Mouse (Mus musculus) B cell, adult 2 months (primary cell): ENCODE results near the gene Cdsn.

Source experiments
- DNase-seq, 2 experiments: peaks; one replicate each; pipeline ENCODE4 v3.0.0; 2022

Cdsn gene

DNA sequence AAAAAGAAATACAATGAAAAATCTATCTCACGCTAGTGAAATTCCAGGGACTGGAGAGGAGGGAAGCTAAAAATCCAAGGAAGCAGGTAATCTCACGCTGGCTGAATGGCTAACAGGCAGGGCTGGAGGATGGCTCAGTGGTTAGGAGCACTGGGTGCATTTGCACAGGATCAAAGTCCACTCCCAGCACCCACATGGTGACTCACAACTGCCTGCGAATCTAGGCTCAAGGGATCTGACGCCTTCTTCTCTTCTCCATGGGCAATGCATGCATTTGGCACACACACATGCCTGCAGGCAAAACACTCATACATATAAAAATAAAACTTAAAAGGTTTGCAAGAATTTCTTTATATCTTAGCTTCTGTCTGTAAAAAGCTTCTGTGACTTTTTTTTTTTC is 14.5 kb upstream of the Cdsn start:
- DNase-seq = no peak

DNA sequence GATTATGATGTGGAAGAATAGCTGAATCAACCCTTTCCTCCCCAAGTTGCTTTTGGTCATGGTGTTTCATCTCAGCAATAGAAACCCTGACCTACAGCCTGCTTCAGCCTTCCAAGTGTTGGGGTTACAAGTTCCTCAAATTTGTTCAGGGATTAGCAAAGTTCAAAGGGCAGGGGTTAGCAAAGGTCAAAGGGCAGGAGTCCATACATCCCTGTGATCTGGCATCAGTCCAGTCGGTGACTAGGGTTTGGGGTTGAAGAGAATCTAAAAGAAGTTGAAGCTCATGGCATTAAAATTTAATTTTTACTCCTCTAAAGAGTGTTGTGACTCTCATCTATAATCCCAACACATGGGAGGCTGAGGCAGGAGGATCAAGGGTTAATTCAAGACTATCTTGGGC is 13.5 kb upstream of the Cdsn start:
- DNase-seq = no peak

DNA sequence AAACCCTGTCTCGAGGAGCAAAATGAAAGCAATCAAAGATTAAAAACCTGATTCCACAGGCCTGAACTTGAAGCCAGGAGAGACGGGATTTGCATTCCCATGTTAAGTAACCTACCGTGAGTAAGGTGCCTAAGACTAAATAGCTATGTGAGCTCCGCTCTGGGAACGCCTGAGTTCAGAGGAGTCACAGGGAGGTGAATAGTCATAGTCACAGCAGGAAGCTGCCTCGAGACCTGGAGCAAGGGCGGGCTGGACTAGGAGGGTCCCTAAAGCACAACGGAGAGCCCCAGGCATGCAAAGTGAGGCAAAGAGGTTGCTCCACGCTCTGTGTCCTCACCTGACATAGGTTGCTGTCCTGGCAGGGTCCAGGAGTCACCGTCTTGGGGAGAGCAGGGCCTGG is 12.4 kb upstream of the Cdsn start:
- no peak for DNase-seq

DNA sequence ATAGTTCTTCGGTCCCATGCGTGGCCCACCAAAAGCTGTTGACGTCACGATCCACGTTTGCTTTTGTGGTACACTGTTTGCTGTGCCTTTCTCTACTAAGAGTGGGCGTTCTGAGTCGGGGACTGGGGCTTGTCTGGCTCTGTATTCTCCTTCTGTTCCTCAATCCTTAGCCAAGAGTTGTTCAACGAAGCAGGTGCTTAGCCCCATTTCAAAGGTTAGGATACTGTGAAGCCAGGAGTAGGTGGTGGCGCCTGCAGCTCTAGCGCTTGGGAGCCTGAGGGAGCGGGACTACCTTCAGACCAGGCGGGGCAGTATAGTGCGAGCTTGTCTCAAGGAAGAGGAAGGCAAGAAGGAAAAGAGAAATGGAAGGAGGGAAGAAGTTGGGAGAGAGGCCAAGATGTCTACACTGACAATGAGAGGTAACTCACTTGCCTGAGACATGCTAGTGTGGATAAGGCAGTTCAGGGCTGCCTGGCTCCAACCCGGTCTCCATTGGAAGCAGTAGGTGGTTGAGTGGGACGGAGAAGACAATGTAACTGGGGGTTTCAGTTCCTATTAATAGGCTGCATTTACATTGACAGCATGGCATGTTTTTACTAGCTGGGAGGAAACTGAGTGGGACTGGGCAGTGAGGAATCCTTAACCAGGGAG is 9.0 kb upstream of the Cdsn start:
- no peak for DNase-seq

DNA sequence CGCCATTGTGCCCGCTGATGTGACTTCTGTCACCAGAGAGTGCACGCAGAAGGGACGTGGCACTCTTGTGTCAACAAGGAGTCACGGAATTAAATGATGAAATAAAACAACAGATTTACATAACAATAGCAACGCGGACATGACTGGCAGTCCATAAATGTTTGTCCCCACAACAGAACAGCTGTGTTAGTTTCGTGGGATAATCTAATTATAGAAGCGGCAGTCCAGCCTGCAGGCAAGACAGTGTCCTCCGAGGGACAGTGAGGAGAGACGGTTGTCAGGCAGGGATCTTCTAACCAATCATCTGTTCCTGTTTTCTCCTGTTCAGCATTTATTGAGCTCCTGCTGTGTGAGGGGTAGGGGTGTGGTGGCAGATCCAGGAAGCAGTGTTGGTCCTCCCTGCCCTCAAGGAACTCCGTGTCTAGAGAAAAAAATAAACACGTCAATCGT is 8.5 kb upstream of the Cdsn start:
- peak in 1 of 2 experiments; percentile 5 for DNase-seq

DNA sequence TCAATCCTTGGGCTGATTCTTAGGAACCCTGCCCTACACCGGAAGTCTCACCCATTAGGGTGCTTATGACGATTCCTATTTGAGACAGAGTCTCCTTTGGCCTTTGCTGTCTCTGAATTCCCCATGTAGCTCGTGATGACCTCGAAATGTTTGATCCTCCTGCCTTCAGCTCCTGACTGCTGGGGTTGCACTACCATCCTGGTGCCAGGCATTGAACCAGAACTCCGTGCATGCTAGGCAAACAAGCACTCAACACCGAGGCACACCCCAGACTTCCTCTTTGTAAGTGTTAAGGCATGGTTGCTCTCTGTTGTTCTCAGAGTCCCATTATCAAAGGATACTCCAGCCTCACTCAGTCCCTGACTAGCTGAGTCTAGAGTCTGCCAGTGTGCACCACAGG is 7.9 kb upstream of the Cdsn start:
- DNase-seq = peak; percentile 40 to 52

DNA sequence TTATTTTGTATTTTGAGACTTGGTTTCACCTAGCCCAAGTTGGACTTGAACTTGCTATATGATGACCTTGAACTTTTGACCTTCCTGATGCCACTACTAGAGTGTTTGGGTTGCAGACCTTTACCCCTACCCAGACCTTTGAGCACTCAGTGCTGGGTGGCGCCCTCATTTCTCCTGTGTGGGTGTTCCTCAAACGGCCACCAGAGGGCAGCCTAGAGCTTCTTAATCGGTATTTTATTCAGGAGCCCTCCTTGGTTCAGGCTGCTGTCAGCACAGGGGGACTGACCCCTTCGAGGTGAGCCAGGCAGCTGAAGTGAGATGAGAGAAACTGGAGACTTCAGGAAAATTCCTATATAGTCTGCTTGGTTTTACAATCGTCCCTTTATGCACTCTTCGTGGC is 7.2 kb upstream of the Cdsn start:
- peak; percentile 72 to 74 for DNase-seq

DNA sequence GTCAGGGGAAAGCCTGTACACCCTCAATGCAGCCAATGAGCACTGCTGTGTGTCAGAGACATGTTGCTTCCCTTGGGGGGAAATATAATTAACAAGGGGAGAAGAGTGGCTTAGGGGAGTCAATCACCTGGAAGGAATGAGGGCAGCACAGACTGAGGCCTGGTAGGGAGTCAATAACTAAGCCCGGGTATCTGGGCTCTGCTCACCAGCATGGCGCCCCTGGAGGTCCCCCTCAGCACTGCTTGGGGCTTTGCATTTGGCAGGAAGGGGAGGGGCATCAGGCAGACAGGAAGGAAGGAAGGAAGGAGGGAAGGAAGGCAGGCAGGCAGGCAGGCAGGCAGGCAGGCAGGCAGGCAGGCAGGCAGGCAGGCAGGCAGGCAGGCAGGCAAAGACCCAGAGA is 4.5 kb upstream of the Cdsn start:
- no peak for DNase-seq

DNA sequence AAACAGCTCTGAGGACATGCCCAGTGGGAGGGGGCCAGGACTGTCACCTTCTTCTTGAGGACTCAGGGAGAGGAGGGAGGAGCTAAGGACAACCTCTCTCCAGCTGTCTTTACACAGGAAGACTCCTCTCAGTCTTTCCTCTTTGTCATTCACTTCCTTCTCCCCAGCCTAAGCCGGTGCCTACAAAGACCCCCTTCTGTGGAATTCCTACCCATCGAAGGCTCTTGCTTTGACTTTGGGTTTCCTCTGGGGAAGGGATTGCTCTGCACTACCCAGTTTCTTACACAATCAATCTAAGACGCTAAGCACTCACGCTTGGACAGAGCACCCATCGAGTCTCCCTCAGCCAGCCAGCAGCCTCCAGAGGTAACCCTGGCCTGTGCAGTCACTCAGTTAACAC is 3.3 kb upstream of the Cdsn start:
- DNase-seq = no peak

DNA sequence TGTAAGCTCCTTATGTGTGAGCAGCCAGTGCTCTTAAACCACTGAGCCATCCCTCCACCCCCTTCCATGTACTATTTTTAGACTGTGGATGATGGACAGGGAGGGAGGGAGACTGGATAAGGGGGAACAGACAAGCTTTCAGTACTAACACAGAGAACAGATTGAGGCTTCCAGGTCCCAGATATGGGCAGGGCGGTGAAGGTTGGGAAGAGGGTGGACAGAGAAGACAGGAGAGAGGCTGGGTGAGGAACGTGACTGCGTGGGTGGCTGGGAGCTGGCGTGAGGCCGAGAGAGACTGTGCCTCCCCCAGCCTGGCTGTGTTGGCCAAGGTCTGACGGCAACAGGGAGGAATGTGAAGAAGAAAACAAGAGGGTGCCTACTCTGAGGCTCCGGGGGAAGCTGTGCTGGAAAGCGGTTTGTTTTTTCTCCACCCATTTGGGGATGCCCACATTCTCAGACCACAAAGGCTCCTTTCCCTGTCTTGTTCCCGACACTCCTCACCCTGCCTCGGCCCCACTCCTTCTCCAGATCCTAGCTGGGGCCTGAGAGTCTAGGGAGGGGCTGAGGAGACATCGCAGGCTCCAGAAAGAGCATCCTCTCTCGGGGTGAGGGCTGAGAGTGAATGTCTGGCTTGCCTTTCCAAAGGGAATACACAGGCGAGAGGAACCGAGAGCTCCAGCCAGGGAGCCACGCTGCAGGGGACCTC is 2.3 kb upstream of the Cdsn start:
- DNase-seq = no peak

DNA sequence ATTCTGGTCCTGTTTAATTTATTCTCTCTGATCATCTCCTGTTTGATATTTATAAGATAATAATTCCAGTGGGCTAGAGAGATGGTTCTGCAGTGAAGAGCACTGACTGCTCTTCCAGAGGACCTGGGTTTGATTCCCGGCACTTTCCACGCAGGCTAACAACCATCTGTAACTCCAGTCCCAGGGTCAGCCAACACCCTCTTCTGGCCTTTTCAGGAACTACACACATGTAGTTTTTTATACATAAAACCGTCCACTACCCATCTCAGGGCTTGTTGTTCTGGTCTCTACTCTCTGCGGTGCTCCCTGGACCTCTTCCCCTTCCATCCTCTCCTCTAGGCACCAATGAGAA is 1.8 kb upstream of the Cdsn start:
- no peak for DNase-seq

DNA sequence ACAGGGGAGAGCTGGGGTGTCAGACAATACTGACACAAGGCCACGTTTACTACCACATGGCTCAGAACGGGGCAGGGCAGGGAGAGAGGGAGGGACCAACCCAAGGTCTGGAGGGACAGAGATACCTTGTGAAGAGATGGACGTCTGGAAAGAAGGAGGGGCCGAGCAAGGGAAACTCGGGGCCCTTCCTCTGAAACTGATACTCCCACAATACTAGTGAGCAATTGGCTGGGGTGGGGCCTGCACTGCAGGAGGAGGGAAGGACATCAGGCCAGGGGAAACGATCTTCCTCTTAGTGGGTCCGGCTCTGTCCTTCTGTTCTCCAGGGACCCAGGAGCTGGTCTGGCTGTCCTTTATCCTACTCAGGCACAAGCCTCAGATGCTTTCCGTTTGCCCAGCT is 1.1 kb upstream of the Cdsn start:
- no peak for DNase-seq

DNA sequence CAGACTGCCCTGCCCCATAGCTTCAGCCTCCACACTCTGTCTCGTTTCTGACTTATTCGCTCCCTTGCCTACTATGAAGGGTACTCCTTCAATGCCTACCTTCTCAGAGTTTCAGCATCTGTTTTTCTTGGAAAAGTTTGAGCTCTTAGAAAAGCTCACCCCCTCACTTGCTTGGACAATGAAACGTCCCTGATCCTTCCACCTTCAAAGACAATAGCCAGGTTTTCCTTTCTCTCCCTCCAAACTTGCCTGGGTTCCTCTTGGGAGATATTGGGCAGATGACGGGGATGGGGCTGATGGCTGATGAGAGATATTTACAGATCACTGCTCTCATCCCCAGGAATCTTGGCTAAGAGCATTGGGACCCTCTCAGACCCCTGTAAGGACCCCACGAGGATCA is 2.4 kb downstream of the Cdsn start:
- no peak for DNase-seq

DNA sequence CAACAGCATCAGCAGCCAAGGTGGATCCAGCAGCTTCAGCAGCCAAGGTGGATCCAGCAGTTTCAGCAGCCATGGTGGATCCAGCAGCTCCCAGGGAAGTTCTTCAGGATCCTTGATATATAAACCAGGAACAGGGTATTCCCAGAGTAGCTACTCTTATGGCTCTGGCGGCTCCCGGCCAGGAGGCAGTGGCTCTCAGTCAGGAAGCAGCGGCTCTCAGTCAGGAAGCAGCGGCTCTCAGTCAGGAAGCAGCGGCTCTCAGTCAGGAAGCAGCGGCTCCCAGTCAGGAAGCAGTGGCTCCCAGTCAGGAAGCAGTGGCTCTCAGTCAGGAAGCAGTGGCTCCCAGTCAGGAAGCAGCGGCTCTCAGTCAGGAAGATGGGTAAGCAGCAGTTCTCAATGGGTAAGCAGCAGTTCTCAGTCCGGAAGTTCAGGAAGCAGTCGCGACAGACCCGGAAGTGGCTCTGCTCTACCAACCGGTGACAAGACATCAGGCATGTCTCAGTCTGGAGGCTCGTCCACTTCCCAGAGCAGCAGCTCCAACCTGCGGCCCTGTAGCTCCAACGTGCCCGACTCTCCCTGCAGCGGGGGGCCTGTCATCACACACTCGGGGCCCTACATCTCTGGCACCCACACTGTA is 3.0 kb downstream of the Cdsn start:
- no peak for DNase-seq

DNA sequence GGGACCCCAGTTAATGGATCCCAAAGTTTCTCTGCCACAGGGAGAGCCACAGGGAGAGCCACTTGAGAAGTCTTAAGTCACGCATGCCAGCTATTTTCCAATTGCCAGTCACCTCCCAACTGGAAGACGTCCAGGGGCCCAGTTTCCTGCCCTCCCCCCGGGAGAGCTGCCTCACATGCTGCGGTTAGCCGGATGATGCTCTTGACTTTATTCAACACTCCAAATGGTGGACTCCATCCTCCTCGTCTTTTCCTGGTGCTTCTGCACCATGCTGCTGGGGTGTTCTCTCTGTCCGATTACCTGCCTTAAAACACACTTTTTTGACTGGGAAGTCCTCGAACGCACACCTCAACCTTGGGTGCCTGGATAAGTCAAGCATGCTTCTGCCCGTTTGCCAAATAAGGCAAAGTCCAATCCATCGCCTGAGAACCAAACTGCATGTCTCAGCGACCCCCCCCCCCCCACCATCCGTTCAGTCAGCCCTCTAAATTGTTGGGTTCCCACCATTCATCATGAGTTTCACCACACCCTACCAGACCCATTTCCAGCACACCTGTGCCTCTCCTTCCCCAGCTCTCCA is 4.3 kb downstream of the Cdsn start:
- DNase-seq = no peak

DNA sequence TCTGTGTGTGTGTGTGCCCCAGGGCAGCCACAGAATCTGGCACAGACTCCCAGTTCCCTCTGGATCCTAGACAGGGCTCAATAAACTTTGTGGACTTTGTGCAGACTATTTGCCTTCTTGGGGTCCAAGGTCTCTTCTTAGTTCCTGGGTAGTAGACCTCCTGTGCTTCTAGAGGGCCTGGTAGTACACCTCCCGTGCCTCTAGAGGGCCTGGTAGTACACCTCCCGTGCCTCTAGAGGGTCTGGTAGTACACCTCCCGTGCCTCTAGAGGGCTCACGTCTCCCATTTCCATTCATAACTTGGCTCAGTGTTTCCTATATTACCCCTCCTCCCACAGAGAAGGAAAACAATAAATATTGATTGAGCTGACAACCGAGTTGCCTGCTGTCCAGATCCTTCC is 4.9 kb downstream of the Cdsn start:
- DNase-seq = peak; percentile 46 to 51

DNA sequence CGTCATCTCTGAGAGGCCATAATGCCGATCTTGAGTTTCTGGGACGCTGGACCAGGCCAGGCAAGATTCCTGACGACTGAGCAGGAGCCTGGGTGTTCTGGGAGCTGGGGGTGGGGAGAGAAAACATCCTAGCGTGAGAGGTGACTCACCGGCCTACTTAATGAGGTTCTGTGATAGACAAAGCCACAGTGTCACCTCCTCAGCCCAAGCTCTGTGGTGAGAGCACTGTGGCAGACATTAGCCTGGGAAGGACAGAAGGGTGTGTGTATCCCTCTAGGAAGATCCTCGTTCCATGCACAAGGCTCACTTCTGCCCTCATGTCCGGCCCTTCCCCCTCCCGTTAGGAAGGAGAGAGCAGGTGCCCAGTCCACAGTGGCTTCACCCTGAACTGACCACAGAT is 5.4 kb downstream of the Cdsn start:
- no peak for DNase-seq

DNA sequence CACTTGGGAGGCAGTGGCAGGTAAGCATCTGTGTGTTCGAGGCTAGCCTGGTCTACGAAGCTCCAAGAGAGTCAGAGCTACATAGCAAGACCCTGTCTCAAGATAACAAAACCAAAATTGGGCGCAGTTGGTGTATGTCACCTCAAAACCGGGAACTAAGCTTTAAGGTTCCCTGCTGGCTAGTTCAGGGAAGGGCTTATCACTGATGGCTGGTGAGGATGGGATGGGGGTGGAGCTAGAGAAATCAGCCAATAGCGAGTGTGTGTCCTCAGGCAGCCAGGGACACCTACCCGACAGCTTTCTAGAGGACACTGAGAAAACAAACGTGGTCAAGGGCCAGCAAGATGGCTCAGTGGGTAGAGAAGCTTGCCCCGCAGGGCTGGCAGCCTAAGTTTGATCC is 6.3 kb downstream of the Cdsn start:
- no peak for DNase-seq

DNA sequence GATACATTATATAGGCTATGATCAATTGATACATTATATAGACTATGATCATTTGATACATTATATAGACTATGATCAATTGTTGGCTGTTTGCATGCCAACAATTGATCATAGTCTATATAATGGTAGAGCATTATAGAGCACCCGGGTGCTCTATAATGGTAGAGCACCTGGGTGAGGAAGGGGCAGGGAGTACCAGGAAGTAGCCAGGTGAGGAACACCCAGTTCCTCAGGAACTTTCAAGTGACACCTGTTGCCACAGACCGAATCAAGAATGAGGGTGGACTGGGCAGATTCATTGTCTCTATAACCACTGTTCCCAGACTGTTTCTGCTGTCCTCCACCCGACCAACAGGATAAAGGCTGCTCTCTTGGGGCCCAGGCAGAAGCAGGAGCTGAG is 15.2 kb downstream of the Cdsn start, which contains the start of gene 2300002M23Rik:
Gene 2300002M23Rik (plus strand): TSS at position 301 of the 400 bp plus-strand sequence.
- no peak for DNase-seq

DNA sequence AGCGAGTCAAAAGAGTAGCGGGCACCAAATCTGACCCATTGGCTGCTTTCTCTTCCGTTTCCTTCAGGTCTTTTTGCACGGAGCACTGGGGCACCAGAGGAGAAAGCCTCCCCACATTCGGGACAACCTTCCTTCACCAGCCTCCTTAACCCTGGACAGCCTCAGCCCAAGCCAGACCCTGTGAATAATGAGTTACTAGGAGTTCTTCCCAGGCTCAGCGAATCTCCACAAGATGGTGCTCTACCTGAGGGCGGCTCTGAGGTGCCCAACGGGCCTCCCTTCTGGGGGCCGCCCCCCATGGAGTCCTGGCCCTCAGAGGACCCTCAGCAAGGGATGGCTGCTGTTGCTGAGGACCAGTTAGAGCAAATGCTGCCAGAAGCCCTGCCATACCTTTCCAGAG is 15.8 kb downstream of the Cdsn start:
- no peak for DNase-seq

DNA sequence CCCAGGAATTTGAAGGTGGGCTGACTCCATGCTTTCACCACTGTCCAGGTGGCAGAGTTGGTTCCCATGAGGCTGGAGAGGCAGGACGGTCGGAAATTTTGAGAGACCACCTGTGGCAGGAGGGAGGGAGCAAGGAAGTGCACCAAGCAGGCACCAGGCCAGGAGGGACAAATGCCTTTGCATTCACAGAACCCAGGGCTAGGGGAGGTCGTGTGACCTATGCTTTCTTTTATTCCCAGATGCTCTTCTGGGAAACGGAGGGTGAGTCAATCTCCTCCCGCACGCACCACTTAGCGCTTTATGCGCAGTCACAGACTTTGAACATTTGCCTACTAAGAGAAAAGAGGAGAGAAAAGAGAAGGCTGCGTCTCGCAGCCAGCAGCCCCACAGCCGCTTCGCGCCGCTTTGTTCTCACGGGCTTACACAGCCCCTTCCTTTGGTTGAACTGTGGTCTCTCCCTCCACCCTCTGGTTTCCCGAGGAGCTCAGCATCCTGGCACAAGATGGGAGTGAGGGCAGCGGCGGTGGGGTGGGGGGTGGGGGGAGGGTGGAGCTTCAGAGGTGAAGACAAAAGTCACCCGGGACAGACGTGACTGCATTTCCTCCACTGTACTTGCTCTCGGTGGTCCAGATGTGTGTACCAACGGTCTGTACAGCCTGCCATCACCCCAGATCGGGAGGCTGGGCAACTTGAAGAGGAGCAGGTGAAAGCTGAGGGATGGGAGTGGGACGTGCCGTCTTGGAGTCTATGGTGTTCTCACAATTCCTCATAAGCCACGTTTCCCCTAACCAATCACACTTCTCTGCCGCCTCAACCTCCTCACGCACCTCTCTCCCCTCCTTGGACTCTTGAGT is 17.4 kb downstream of the Cdsn start:
- no peak for DNase-seq

DNA sequence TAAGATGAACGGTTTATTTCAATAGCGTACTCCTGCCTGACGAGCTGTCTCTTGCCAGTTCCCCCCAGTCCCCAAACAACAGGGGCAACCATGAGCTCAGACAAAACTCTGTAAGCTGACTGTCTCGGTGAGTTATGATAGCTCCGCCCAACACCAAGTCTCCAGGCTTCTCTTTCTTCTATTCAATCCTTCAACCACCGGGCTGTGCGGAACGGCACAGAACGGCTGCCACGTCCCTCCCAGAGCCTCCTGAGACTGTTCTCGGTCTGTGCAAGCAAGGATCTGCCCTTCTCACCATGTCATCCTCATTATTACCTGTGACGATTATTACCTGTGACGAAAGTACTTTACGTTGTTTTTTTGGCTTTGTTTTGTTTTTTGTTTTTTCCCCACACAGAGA is 18.9 kb downstream of the Cdsn start:
- DNase-seq = no peak

DNA sequence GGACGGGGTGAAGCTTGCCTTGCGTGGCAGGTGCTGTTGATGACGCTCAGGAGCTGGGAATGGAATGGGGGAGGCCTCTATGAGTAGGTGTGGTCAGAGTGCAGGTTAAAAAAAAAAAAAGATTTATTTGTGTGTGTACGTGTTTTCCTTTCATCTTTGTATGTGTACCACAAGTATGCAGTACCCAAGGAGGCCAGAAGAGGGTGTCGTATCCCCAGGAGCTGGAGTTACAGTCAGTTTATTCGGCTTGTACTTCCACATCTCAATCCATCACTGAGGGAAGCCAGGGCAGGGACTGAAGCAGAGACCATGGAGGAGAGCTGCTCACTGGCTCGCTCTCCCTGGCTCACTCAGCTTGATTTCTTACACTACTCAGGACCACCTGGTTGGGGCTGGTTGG is 19.5 kb downstream of the Cdsn start:
- DNase-seq = no peak
